Mouse (Mus musculus) kidney, postnatal 0 days (tissue): ENCODE results near the gene Grik4. TPM values are rescaled to one million over a fixed set of nuclear protein-coding genes. Genes with fewer than 3 reads are reported as not detected.

Source experiments
- ATAC-seq: fragments of 200-750 bp; cut with Nextera tagmentation; replicated peaks from 2 replicates; pipeline ENCODE4 v1.8.0; 2017; ENCODE audit warnings: low read depth, moderate number of reproducible peaks, moderate TSS enrichment, moderate library complexity; ENCODE audit not compliant: low FRiP score
- DNase-seq: peaks from one replicate; pipeline ENCODE4 v3.0.0-alpha.2; 2016; ENCODE audit warnings: low spot score
- H3K27ac ChIP-seq: fragments of 300-500 bp; sonication (generic); 2 replicates; pipeline ENCODE4 v1.5.1; 2014; ENCODE audit warnings: mild to moderate bottlenecking
- H3K27me3 ChIP-seq: fragments of 300-500 bp; sonication (generic); 2 replicates; pipeline ENCODE4 v1.6.1; 2014; ENCODE audit warnings: low read length, mixed read lengths; ENCODE audit not compliant: insufficient read depth
- H3K36me3 ChIP-seq: fragments of 300-500 bp; sonication (generic); 2 replicates; pipeline ENCODE4 v1.6.1; 2014; ENCODE audit warnings: low read length, mixed read lengths; ENCODE audit not compliant: insufficient read depth
- H3K4me1 ChIP-seq: fragments of 300-500 bp; sonication (generic); replicated peaks from 2 replicates; pipeline ENCODE4 v1.6.1; 2014; ENCODE audit warnings: antibody characterized with exemption, low read length, mixed read lengths; ENCODE audit not compliant: insufficient read depth
- H3K4me2 ChIP-seq: fragments of 300-500 bp; sonication (generic); 2 replicates; pipeline ENCODE4 v1.6.1; 2014; ENCODE audit warnings: mild to moderate bottlenecking, low read length, moderate library complexity, mixed read lengths
- H3K4me3 ChIP-seq: fragments of 300-500 bp; sonication (generic); replicated peaks from 2 replicates; pipeline ENCODE4 v1.5.1; 2014; ENCODE audit warnings: low read depth, low read length
- H3K9ac ChIP-seq: fragments of 300-500 bp; sonication (generic); 2 replicates; pipeline ENCODE4 v1.6.1; 2014; ENCODE audit warnings: low read depth, low read length
- H3K9me3 ChIP-seq: fragments of 300-500 bp; sonication (generic); replicated peaks from 2 replicates; pipeline ENCODE4 v1.6.1; 2016; ENCODE audit warnings: low read length, inconsistent platforms, mixed read lengths
- CTCF ChIP-seq: IDR thresholded peaks from 2 replicates; pipeline ENCODE4 v1.5.1; 2016; ENCODE audit warnings: antibody characterized with exemption, low read depth, mild to moderate bottlenecking, moderate library complexity
- WGBS: fragments of 180-500 bp; shearing (Covaris S2); extraction: QIAGEN DNeasy Blood & Tissue Kit; methylation state at CpG from one replicate; pipeline ENCODE4 v1.1.7; 2014; 5-methylcytosine and 5-hydroxymethylcytosine counted together
- polyA plus RNA-seq: library from polyadenylated mRNA; unstranded; fragments of >200 nt; fragmentation: Nextera tagmentation; extraction: Ambion mirVana; gene quantifications from 2 replicates; pipeline ENCODE4 v1.2.1, GENCODE M21; 2015

The Grik4 gene
- polyA plus RNA-seq, 1 experiment from 2014 or later = 2.0 TPM

GRCm38 (mm10) chr9:42703191-42703854 is 241.0 kb downstream of the Grik4 start:
- Histone ChIP-seq H3K4me3 (no peak overlapping the region), H3K4me1 (no peaks in the 10 kb centered on the region; the same call in 1 of the 2 replicates), H3K9ac (no peak overlapping the region), H3K9me3 (no peaks in the 10 kb centered on the region), H3K4me2 (no peak overlapping the region), H3K27ac (peak overlapping the region; percentile 27; the same call in 1 of the 2 replicates), H3K27me3 (no peaks in the 10 kb centered on the region), H3K36me3 (no peaks in the 10 kb centered on the region)
- peak; percentile 71 for ATAC-seq
- WGBS = 12% methylated on average over 8 of the region's 8 CpGs
- no peak for TF ChIP-seq CTCF
- peak; percentile 82 for DNase-seq

GRCm38 (mm10) chr9:42702231-42703132 is 241.8 kb downstream of the Grik4 start:
- Histone ChIP-seq H3K27ac (peak overlapping the region; percentile 27; the same call in 1 of the 2 replicates), H3K9ac (no peak overlapping the region), H3K9me3 (no peaks in the 10 kb centered on the region), H3K27me3 (no peaks in the 10 kb centered on the region), H3K4me3 (no peak overlapping the region), H3K36me3 (no peaks in the 10 kb centered on the region), H3K4me1 (no peaks in the 10 kb centered on the region; the same call in 1 of the 2 replicates), H3K4me2 (no peak overlapping the region)
- TF ChIP-seq CTCF = no peak
- DNase-seq (peak; percentile 62), ATAC-seq (peak; percentile 63)
- 43% methylated on average over 11 of the region's 11 CpGs for WGBS

GRCm38 (mm10) chr9:42701729-42702128 is 242.6 kb downstream of the Grik4 start:
- H3K4me1 ChIP-seq = no peaks in the 10 kb centered on the region; the same call in 1 of the 2 replicates
- H3K36me3 ChIP-seq = no peaks in the 10 kb centered on the region
- DNase-seq (no peak), ATAC-seq (no peak)
- H3K9me3 ChIP-seq = no peaks in the 10 kb centered on the region
- H3K4me2 ChIP-seq = no peak overlapping the region
- no peak overlapping the region for H3K27ac ChIP-seq
- 67% methylated on average over 5 of the region's 5 CpGs for WGBS
- no peak overlapping the region for H3K4me3 ChIP-seq
- H3K27me3 ChIP-seq = no peaks in the 10 kb centered on the region
- no peak for TF ChIP-seq CTCF
- H3K9ac ChIP-seq = no peak overlapping the region

GRCm38 (mm10) chr9:42693024-42693423 is 251.3 kb downstream of the Grik4 start:
- no peak for DNase-seq
- no peaks in the 10 kb centered on the region for H3K27me3 ChIP-seq

GRCm38 (mm10) chr9:42688143-42688542 is 256.1 kb downstream of the Grik4 start:
- no peak for ATAC-seq
- WGBS = 29% methylated on average over 4 of the region's 4 CpGs

More at GRCm38 (mm10) chr9:42693024-42693423, 251.3 kb downstream of the Grik4 start:
- no peak for TF ChIP-seq CTCF
- Histone ChIP-seq H3K36me3 (no peaks in the 10 kb centered on the region), H3K9ac (no peak overlapping the region), H3K9me3 (no peaks in the 10 kb centered on the region), H3K4me2 (no peak overlapping the region), H3K27ac (no peak overlapping the region), H3K4me1 (no peaks in the 10 kb centered on the region), H3K4me3 (no peak overlapping the region)
- ATAC-seq = no peak
- WGBS = 86% methylated on average over 8 of the region's 8 CpGs

GRCm38 (mm10) chr9:42686104-42686503 is 258.2 kb downstream of the Grik4 start:
- no peak overlapping the region for H3K9ac ChIP-seq
- H3K9me3 ChIP-seq = no peaks in the 10 kb centered on the region
- ATAC-seq = no peak
- H3K27ac ChIP-seq = no peak overlapping the region
- no peaks in the 10 kb centered on the region for H3K4me1 ChIP-seq
- H3K36me3 ChIP-seq = no peaks in the 10 kb centered on the region
- H3K4me2 ChIP-seq = no peak overlapping the region
- TF ChIP-seq CTCF = no peak
- WGBS = 84% methylated on average over 5 of the region's 5 CpGs
- DNase-seq = no peak
- no peaks in the 10 kb centered on the region for H3K27me3 ChIP-seq
- H3K4me3 ChIP-seq = no peak overlapping the region

More at GRCm38 (mm10) chr9:42688143-42688542, 256.1 kb downstream of the Grik4 start:
- no peak overlapping the region for H3K4me2 ChIP-seq
- H3K4me1 ChIP-seq = no peaks in the 10 kb centered on the region
- no peak overlapping the region for H3K4me3 ChIP-seq
- DNase-seq = peak; percentile 67
- H3K27ac ChIP-seq = no peak overlapping the region
- no peaks in the 10 kb centered on the region for H3K27me3 ChIP-seq
- no peaks in the 10 kb centered on the region for H3K36me3 ChIP-seq
- H3K9me3 ChIP-seq = no peaks in the 10 kb centered on the region
- H3K9ac ChIP-seq = no peak overlapping the region
- TF ChIP-seq CTCF = peak; percentile 92
